Mouse (Mus musculus): ENCODE data around the gene Dtx4. TPM values are rescaled to one million over a fixed set of nuclear protein-coding genes. Genes with fewer than 3 reads are reported as not detected.

Gene Dtx4
- total and polyA plus RNA-seq, 3 experiments = 16.4 to 30.5 (median 21.2) TPM

- dilution Hi-C loops (cut with MboI; ENCODE audit: extremely low pct_ligation_motif_present, extremely low pct_unique_long_range_greater_than_20kb, low sequenced_read_pairs) = no loop called here
- Histone ChIP-seq H3K9me3 (replicated peaks; ENCODE audit: low read length) (peaks cover 3% of the 10 kb centered on the region), H3K27me3 (replicated peaks) (no peaks in the 10 kb centered on the region), H3K4me1 (ENCODE audit: control insufficient read depth in 1 of 2, insufficient read depth in 2 of 2) (peaks cover 4 to 23% of the 10 kb centered on the region in 2 experiments; a peak in 3 of 4 replicates), H3K4me2 (ENCODE audit: insufficient read depth, low read depth, poor library complexity, severe bottlenecking) (peak overlapping the region; percentile 29; the same call in 1 of the 2 replicates), H3K36me3 (replicated peaks in 1 of 2; ENCODE audit: control insufficient read depth in 1 of 2, insufficient read depth in 1 of 2, low read length in 1 of 2) (no peaks in the 10 kb centered on the region), H3K4me3 (replicated peaks in 1 of 3; ENCODE audit: low read depth in 2 of 3, low read length in 2 of 3, poor library complexity in 1 of 3) (no peak overlapping the region), H3K27ac (ENCODE audit: insufficient read depth, low read depth) (no peak overlapping the region), H3K9ac (ENCODE audit: insufficient read depth, low read depth) (0 out of 2 replicates have a peak overlapping the region, but pooled peaks have one; percentile 48), H3K79me2 (replicated peaks; ENCODE audit: control insufficient read depth, extremely low read depth, insufficient read depth, poor library complexity, severe bottlenecking) (no peaks in the 10 kb centered on the region)
- DNase-seq (ENCODE audit: extremely low read depth) = no peak
- TF ChIP-seq ZNF384 (IDR thresholded peaks at IDR 0.05; ENCODE audit: low read depth, low read length) = no peak
- no peak for TF ChIP-seq IRF4 (IDR thresholded peaks at IDR 0.05; ENCODE audit: low read depth, low read length)
- no peak for TF ChIP-seq POLR2A (IDR thresholded peaks at IDR 0.05; ENCODE audit: low read depth, low read length)
- TF ChIP-seq JUND (conservative IDR thresholded peaks at IDR 0.05; ENCODE audit: low read depth, low read length) = no peak
- no peak for TF ChIP-seq GABPA (IDR thresholded peaks at IDR 0.05; ENCODE audit: insufficient replicate concordance, low read depth, low read length)
- TF ChIP-seq MYC (IDR thresholded peaks at IDR 0.05; ENCODE audit: low read depth, low read length) = no peak
- TF ChIP-seq ETS1 (conservative IDR thresholded peaks at IDR 0.05; ENCODE audit: low read depth, low read length) = no peak
- TF ChIP-seq TBP (conservative IDR thresholded peaks at IDR 0.05; ENCODE audit: low read depth, low read length) = no peak
- no peak for TF ChIP-seq CHD1 (IDR thresholded peaks at IDR 0.05; ENCODE audit: low read depth, low read length)
- TF ChIP-seq NRF1 (IDR thresholded peaks at IDR 0.05; ENCODE audit: low read depth, low read length) = no peak
- no peak for TF ChIP-seq MXI1 (IDR thresholded peaks at IDR 0.05; ENCODE audit: low read depth, low read length)
- TF ChIP-seq TCF12 (IDR thresholded peaks at IDR 0.05; ENCODE audit: low read depth, low read length) = no peak
- no peak for TF ChIP-seq EP300 (IDR thresholded peaks at IDR 0.05; ENCODE audit: low read length)
- TF ChIP-seq MAX (IDR thresholded peaks at IDR 0.05; ENCODE audit: low read length) = no peak
- no peak for TF ChIP-seq RCOR1 (conservative IDR thresholded peaks at IDR 0.05; ENCODE audit: low read depth, low read length)
- no peak for TF ChIP-seq RAD21 (IDR thresholded peaks at IDR 0.05; ENCODE audit: low read depth, low read length)
- no peak for TF ChIP-seq ELF1 (IDR thresholded peaks at IDR 0.05; ENCODE audit: low read depth, low read length)
- no peak for TF ChIP-seq CTCF (conservative IDR thresholded peaks at IDR 0.05 in 1 of 2, IDR thresholded peaks at IDR 0.05 in 1 of 2; ENCODE audit: low read depth in 2 of 2, low read length in 2 of 2)
- in situ Hi-C loops (cut with MboI; ENCODE audit: low pct_ligation_motif_present, low pct_unique_long_range_greater_than_20kb, low sequenced_read_pairs) = no loop called here
These were observed 38.7 kb upstream of the Dtx4 start for GRCm38 (mm10) chr19:12539975-12540374.

GRCm38 (mm10) chr19:12537168-12537567, 35.9 kb upstream of the Dtx4 start:
- Histone ChIP-seq H3K4me1 (ENCODE audit: control insufficient read depth in 1 of 2, insufficient read depth in 2 of 2) (peaks cover 8 to 23% of the 10 kb centered on the region in 2 experiments), H3K36me3 (replicated peaks in 1 of 2; ENCODE audit: control insufficient read depth in 1 of 2, insufficient read depth in 1 of 2, low read length in 1 of 2) (peaks cover 0 to 3% of the 10 kb centered on the region in 2 experiments), H3K27ac (ENCODE audit: insufficient read depth, low read depth) (no peak overlapping the region), H3K4me3 (replicated peaks in 1 of 3; ENCODE audit: low read depth in 2 of 3, low read length in 2 of 3, poor library complexity in 1 of 3) (no peak overlapping the region), H3K4me2 (ENCODE audit: insufficient read depth, low read depth, poor library complexity, severe bottlenecking) (no peak overlapping the region), H3K9me3 (replicated peaks; ENCODE audit: low read length) (no peaks in the 10 kb centered on the region), H3K27me3 (replicated peaks) (no peaks in the 10 kb centered on the region), H3K79me2 (replicated peaks; ENCODE audit: control insufficient read depth, extremely low read depth, insufficient read depth, poor library complexity, severe bottlenecking) (no peaks in the 10 kb centered on the region), H3K9ac (ENCODE audit: insufficient read depth, low read depth) (no peak overlapping the region)
- no peak for TF ChIP-seq KAT2A (IDR thresholded peaks at IDR 0.05; ENCODE audit: insufficient replicate concordance, low read length)
- no peak for TF ChIP-seq RCOR1 (conservative IDR thresholded peaks at IDR 0.05; ENCODE audit: low read depth, low read length)
- no peak for TF ChIP-seq ELF1 (IDR thresholded peaks at IDR 0.05; ENCODE audit: low read depth, low read length)
- TF ChIP-seq IRF4 (IDR thresholded peaks at IDR 0.05; ENCODE audit: low read depth, low read length) = no peak
- TF ChIP-seq POLR2AphosphoS2 (IDR thresholded peaks at IDR 0.05; ENCODE audit: low read depth, low read length) = no peak
- TF ChIP-seq CTCF (conservative IDR thresholded peaks at IDR 0.05 in 1 of 2, IDR thresholded peaks at IDR 0.05 in 1 of 2; ENCODE audit: low read depth in 2 of 2, low read length in 2 of 2) = no peak
- TF ChIP-seq ZKSCAN1 (IDR thresholded peaks at IDR 0.05; ENCODE audit: borderline replicate concordance, low read depth, low read length) = no peak
- no peak for TF ChIP-seq PAX5 (IDR thresholded peaks at IDR 0.05; ENCODE audit: low read length)
- no peak for TF ChIP-seq BHLHE40 (IDR thresholded peaks at IDR 0.05; ENCODE audit: low read depth, low read length)
- no peak for TF ChIP-seq EP300 (IDR thresholded peaks at IDR 0.05; ENCODE audit: low read length)
- no peak for TF ChIP-seq GABPA (IDR thresholded peaks at IDR 0.05; ENCODE audit: insufficient replicate concordance, low read depth, low read length)
- no peak for TF ChIP-seq USF1 (IDR thresholded peaks at IDR 0.05; ENCODE audit: low read depth, low read length)
- no peak for TF ChIP-seq NELFE (IDR thresholded peaks at IDR 0.05; ENCODE audit: low read depth, low read length)
- TF ChIP-seq MAFK (IDR thresholded peaks at IDR 0.05; ENCODE audit: insufficient replicate concordance, low read length) = no peak
- no peak for TF ChIP-seq MEF2A (IDR thresholded peaks at IDR 0.05; ENCODE audit: borderline replicate concordance, low read depth, low read length)
- dilution Hi-C loops (cut with MboI; ENCODE audit: extremely low pct_ligation_motif_present, extremely low pct_unique_long_range_greater_than_20kb, low sequenced_read_pairs) = no loop called here
- in situ Hi-C loops (cut with MboI; ENCODE audit: low pct_ligation_motif_present, low pct_unique_long_range_greater_than_20kb, low sequenced_read_pairs) = no loop called here
- no peak for DNase-seq (ENCODE audit: extremely low read depth)

Data from CH12.LX (cell line).